Mouse (Mus musculus) embryonic facial prominence, embryonic 12.5 days (tissue): ENCODE measurements around the gene Kti12. TPM values are rescaled to one million over a fixed set of nuclear protein-coding genes. Genes with fewer than 3 reads are reported as not detected.

ENCODE experiments used
- ATAC-seq: fragments of 200-750 bp; cut with Nextera tagmentation; 2 replicates; pipeline ENCODE4 v1.8.0; 2017; ENCODE audit not compliant: insufficient number of reproducible peaks, insufficient read depth, low FRiP score, low TSS enrichment
- H3K27ac ChIP-seq: fragments of 300-500 bp; sonication (generic); 2 replicates; pipeline ENCODE4 v1.5.1; 2016; ENCODE audit warnings: mild to moderate bottlenecking
- H3K27me3 ChIP-seq: fragments of 300-500 bp; sonication (generic); 2 replicates; pipeline ENCODE4 v1.6.1; 2016; ENCODE audit warnings: mild to moderate bottlenecking, moderate library complexity
- H3K36me3 ChIP-seq: fragments of 300-500 bp; sonication (generic); 2 replicates; pipeline ENCODE4 v1.6.1; 2016; ENCODE audit warnings: mild to moderate bottlenecking
- H3K4me1 ChIP-seq: fragments of 300-500 bp; sonication (generic); 2 replicates; pipeline ENCODE4 v1.6.1; 2016
- H3K4me2 ChIP-seq: fragments of 300-500 bp; sonication (generic); replicated peaks from 2 replicates; pipeline ENCODE4 v1.6.1; 2016; ENCODE audit warnings: mild to moderate bottlenecking, moderate library complexity
- H3K4me3 ChIP-seq: fragments of 300-500 bp; sonication (generic); 2 replicates; pipeline ENCODE4 v1.5.1; 2016; ENCODE audit warnings: mild to moderate bottlenecking
- H3K9ac ChIP-seq: fragments of 300-500 bp; sonication (generic); 2 replicates; pipeline ENCODE4 v1.6.1; 2016; ENCODE audit warnings: mild to moderate bottlenecking, moderate library complexity
- H3K9me3 ChIP-seq: fragments of 300-500 bp; sonication (generic); 2 replicates; pipeline ENCODE4 v1.6.1; 2016; ENCODE audit warnings: mild to moderate bottlenecking, moderate library complexity
- WGBS: fragments of 180-500 bp; shearing (Covaris S2); methylation state at CpG from one replicate; pipeline ENCODE4 v1.1.7; 2016; 5-methylcytosine and 5-hydroxymethylcytosine counted together
- polyA plus RNA-seq: library from polyadenylated mRNA; unstranded; fragments of >200 nt; fragmentation: Nextera tagmentation; extraction: Ambion mirVana; gene quantifications from 2 replicates; pipeline ENCODE4 v1.2.1, GENCODE M21; 2016

The Kti12 gene
- polyA plus RNA-seq, 1 experiment from 2014 or later = 52.3 TPM

GRCm38 (mm10) chr4:108834115-108834970 lies 13.2 kb upstream of the Kti12 start, which contains the start of gene Txndc12:
Gene Txndc12 (plus strand): TSS chr4:108834601.
- under 1% methylated on average over 34 of the region's 34 CpGs for WGBS

GRCm38 (mm10) chr4:108834971-108835311 lies 12.6 kb upstream of the Kti12 start:
- no peaks in the 10 kb centered on the region for H3K27me3 ChIP-seq
- H3K9ac ChIP-seq = peak overlapping the region; percentile 77
- peak overlapping the region; percentile 95 for H3K4me3 ChIP-seq
- peaks cover 5% of the 10 kb centered on the region for H3K36me3 ChIP-seq
- peak overlapping the region; percentile 63 for H3K4me2 ChIP-seq
- under 1% methylated on average over 15 of the region's 15 CpGs for WGBS
- ATAC-seq = no peak
- no peaks in the 10 kb centered on the region for H3K9me3 ChIP-seq
- H3K4me1 ChIP-seq = peaks cover 25% of the 10 kb centered on the region
- H3K27ac ChIP-seq = peak overlapping the region; percentile 99

More at GRCm38 (mm10) chr4:108834115-108834970, 13.2 kb upstream of the Kti12 start, which contains the start of gene Txndc12:
- H3K36me3 ChIP-seq = peaks cover 7% of the 10 kb centered on the region
- H3K27ac ChIP-seq = peak within 1 kb of the TSS; percentile 99
- ATAC-seq = peak; percentile 84
- H3K4me3 ChIP-seq = peak within 1 kb of the TSS; percentile 95
- H3K9me3 ChIP-seq = no peaks in the 10 kb centered on the region
- no peaks in the 10 kb centered on the region for H3K27me3 ChIP-seq
- peak within 1 kb of the TSS; percentile 63 for H3K4me2 ChIP-seq
- H3K9ac ChIP-seq = peak within 1 kb of the TSS; percentile 98
- peaks cover 25% of the 10 kb centered on the region for H3K4me1 ChIP-seq

- H3K27me3 ChIP-seq = no peaks in the 10 kb centered on the region
- H3K9me3 ChIP-seq = no peaks in the 10 kb centered on the region
- no peak for ATAC-seq
- H3K4me3 ChIP-seq = peak overlapping the region; percentile 95
- 52% methylated on average over 3 of the region's 3 CpGs for WGBS
- H3K27ac ChIP-seq = peak overlapping the region; percentile 99; the same call in 1 of the 2 replicates
- H3K9ac ChIP-seq = peak overlapping the region; percentile 77
- 0 out of 2 replicates have a peak, but pooled peaks cover 4% of the 10 kb centered on the region for H3K36me3 ChIP-seq
- peak overlapping the region; percentile 63 for H3K4me2 ChIP-seq
- peaks cover 25% of the 10 kb centered on the region for H3K4me1 ChIP-seq
Measured at GRCm38 (mm10) chr4:108835496-108835895, 12.1 kb upstream of the Kti12 start.

- H3K27ac ChIP-seq = no peak overlapping the region
- peaks cover 8% of the 10 kb centered on the region; the same call in 1 of the 2 replicates for H3K36me3 ChIP-seq
- 84% methylated on average over 4 of the region's 4 CpGs for WGBS
- no peaks in the 10 kb centered on the region for H3K27me3 ChIP-seq
- H3K9me3 ChIP-seq = no peaks in the 10 kb centered on the region
- H3K9ac ChIP-seq = no peak overlapping the region
- peaks cover 16% of the 10 kb centered on the region for H3K4me1 ChIP-seq
- no peak overlapping the region for H3K4me2 ChIP-seq
- ATAC-seq = no peak
- H3K4me3 ChIP-seq = no peak overlapping the region
Measured at GRCm38 (mm10) chr4:108838031-108838430, 9.6 kb upstream of the Kti12 start.

- Histone ChIP-seq H3K4me2 (no peak overlapping the region), H3K9ac (no peak overlapping the region), H3K36me3 (peaks cover 8% of the 10 kb centered on the region; the same call in 1 of the 2 replicates), H3K27ac (no peak overlapping the region), H3K9me3 (no peaks in the 10 kb centered on the region), H3K4me3 (no peak overlapping the region), H3K4me1 (no peaks in the 10 kb centered on the region), H3K27me3 (no peaks in the 10 kb centered on the region)
- 88% methylated on average over 7 of the region's 7 CpGs for WGBS
- ATAC-seq = no peak
Measured at GRCm38 (mm10) chr4:108841920-108842578, 5.5 kb upstream of the Kti12 start.

GRCm38 (mm10) chr4:108843336-108843735 lies 4.2 kb upstream of the Kti12 start:
- H3K27ac ChIP-seq = no peak overlapping the region
- H3K4me3 ChIP-seq = no peak overlapping the region
- peaks cover 8% of the 10 kb centered on the region; the same call in 1 of the 2 replicates for H3K36me3 ChIP-seq
- H3K9me3 ChIP-seq = no peaks in the 10 kb centered on the region
- H3K4me1 ChIP-seq = peaks cover under 1% of the 10 kb centered on the region; the same call in 1 of the 2 replicates
- H3K4me2 ChIP-seq = no peak overlapping the region
- H3K9ac ChIP-seq = no peak overlapping the region
- no peak for ATAC-seq
- no peaks in the 10 kb centered on the region for H3K27me3 ChIP-seq

GRCm38 (mm10) chr4:108845824-108846569 lies 1.6 kb upstream of the Kti12 start:
- no peak overlapping the region for H3K9ac ChIP-seq
- peaks cover 9% of the 10 kb centered on the region for H3K4me1 ChIP-seq
- no peak overlapping the region for H3K4me3 ChIP-seq
- ATAC-seq = no peak
- no peak overlapping the region for H3K27ac ChIP-seq
- no peaks in the 10 kb centered on the region for H3K27me3 ChIP-seq
- no peak overlapping the region for H3K4me2 ChIP-seq
- H3K9me3 ChIP-seq = no peaks in the 10 kb centered on the region
- 81% methylated on average over 5 of the region's 5 CpGs for WGBS
- no peaks in the 10 kb centered on the region for H3K36me3 ChIP-seq

GRCm38 (mm10) chr4:108848505-108848848 lies 892 bp downstream of the Kti12 start, which contains the start of gene A730015C16Rik:
Gene A730015C16Rik (minus strand): TSS chr4:108848619.
- Histone ChIP-seq H3K9me3 (no peaks in the 10 kb centered on the region), H3K4me1 (peaks cover 9% of the 10 kb centered on the region), H3K36me3 (peaks cover 2% of the 10 kb centered on the region; the same call in 1 of the 2 replicates), H3K9ac (peak within 1 kb of the TSS; percentile 82), H3K27me3 (no peaks in the 10 kb centered on the region), H3K4me2 (peak within 1 kb of the TSS; percentile 98), H3K4me3 (peak within 1 kb of the TSS; percentile 96), H3K27ac (peak within 1 kb of the TSS; percentile 89)
- ATAC-seq = no peak
- 10% methylated on average over 20 of the region's 20 CpGs for WGBS

- H3K4me1 ChIP-seq = no peaks in the 10 kb centered on the region
- H3K4me3 ChIP-seq = no peak overlapping the region
- no peak overlapping the region for H3K27ac ChIP-seq
- no peak overlapping the region for H3K4me2 ChIP-seq
- H3K27me3 ChIP-seq = no peaks in the 10 kb centered on the region
- no peak for ATAC-seq
- H3K9me3 ChIP-seq = no peaks in the 10 kb centered on the region
- no peak overlapping the region for H3K9ac ChIP-seq
- H3K36me3 ChIP-seq = peaks cover 17% of the 10 kb centered on the region
- 87% methylated on average over 7 of the region's 7 CpGs for WGBS
Measured at GRCm38 (mm10) chr4:108866806-108867205, 19.2 kb downstream of the Kti12 start.

GRCm38 (mm10) chr4:108869730-108870374 lies 22.3 kb downstream of the Kti12 start:
- H3K9me3 ChIP-seq = no peaks in the 10 kb centered on the region
- H3K4me3 ChIP-seq = no peak overlapping the region
- no peaks in the 10 kb centered on the region for H3K4me1 ChIP-seq
- no peak overlapping the region for H3K27ac ChIP-seq
- no peaks in the 10 kb centered on the region for H3K36me3 ChIP-seq
- no peak overlapping the region for H3K4me2 ChIP-seq
- H3K9ac ChIP-seq = no peak overlapping the region
- WGBS = 32% methylated on average over 10 of the region's 10 CpGs
- no peaks in the 10 kb centered on the region for H3K27me3 ChIP-seq
- peak; percentile 47; the same call in 1 of the 2 replicates for ATAC-seq

- no peaks in the 10 kb centered on the region for H3K27me3 ChIP-seq
- no peaks in the 10 kb centered on the region for H3K4me1 ChIP-seq
- WGBS = 84% methylated on average over 5 of the region's 5 CpGs
- no peaks in the 10 kb centered on the region for H3K36me3 ChIP-seq
- no peak for ATAC-seq
- H3K27ac ChIP-seq = no peak overlapping the region
- no peaks in the 10 kb centered on the region for H3K9me3 ChIP-seq
- no peak overlapping the region for H3K4me3 ChIP-seq
- H3K9ac ChIP-seq = no peak overlapping the region
- no peak overlapping the region for H3K4me2 ChIP-seq
Measured at GRCm38 (mm10) chr4:108873746-108874145, 26.2 kb downstream of the Kti12 start.
